Mouse (Mus musculus): ENCODE data around the gene Rpl24. TPM values are rescaled to one million over a fixed set of nuclear protein-coding genes. Genes with fewer than 3 reads are reported as not detected.

Gene Rpl24
- polyA plus RNA-seq, 1 experiment from 2014 or later, result 650 TPM

GRCm38 (mm10) chr16:56006798-56007197 lies 40.7 kb downstream of the Rpl24 start:
- WGBS, result 95% methylated on average over 11 of the region's 11 CpGs
- H3K4me2 ChIP-seq (replicated peaks; ENCODE audit: low read depth, low read length), result no peak overlapping the region
- H3K4me3 ChIP-seq (ENCODE audit: low read depth, low read length), result no peak overlapping the region
- H3K4me1 ChIP-seq (ENCODE audit: insufficient read depth, low read depth, low read length), result no peaks in the 10 kb centered on the region
- no peaks in the 10 kb centered on the region for H3K9me3 ChIP-seq (ENCODE audit: low read length)
- no peak for TF ChIP-seq EP300 (IDR thresholded peaks at IDR 0.05)
- no peak for TF ChIP-seq CTCF (IDR thresholded peaks at IDR 0.05)
- H3K27ac ChIP-seq (ENCODE audit: low read length), result no peak overlapping the region
- no peak for ATAC-seq
- peaks cover 13% of the 10 kb centered on the region for H3K36me3 ChIP-seq (ENCODE audit: insufficient read depth, low read length)
- H3K27me3 ChIP-seq (replicated peaks; ENCODE audit: insufficient read depth, low read length), result no peaks in the 10 kb centered on the region
- H3K9ac ChIP-seq (replicated peaks; ENCODE audit: low read depth), result no peak overlapping the region
- DNase-seq (ENCODE audit: low spot score), result no peak

GRCm38 (mm10) chr16:56008862-56009261 lies 42.8 kb downstream of the Rpl24 start:
- H3K4me2 ChIP-seq (replicated peaks; ENCODE audit: low read depth, low read length), result no peak overlapping the region
- 93% methylated on average over 1 of the region's 1 CpGs for WGBS
- H3K27me3 ChIP-seq (replicated peaks; ENCODE audit: insufficient read depth, low read length), result no peaks in the 10 kb centered on the region
- H3K4me3 ChIP-seq (ENCODE audit: low read depth, low read length), result no peak overlapping the region
- H3K9ac ChIP-seq (replicated peaks; ENCODE audit: low read depth), result no peak overlapping the region
- TF ChIP-seq CTCF (IDR thresholded peaks at IDR 0.05) (no peak), EP300 (IDR thresholded peaks at IDR 0.05) (no peak)
- no peak overlapping the region for H3K27ac ChIP-seq (ENCODE audit: low read length)
- DNase-seq (ENCODE audit: low spot score) (no peak), ATAC-seq (no peak)
- H3K36me3 ChIP-seq (ENCODE audit: insufficient read depth, low read length), result peaks cover 13% of the 10 kb centered on the region
- H3K9me3 ChIP-seq (ENCODE audit: low read length), result no peaks in the 10 kb centered on the region
- no peaks in the 10 kb centered on the region for H3K4me1 ChIP-seq (ENCODE audit: insufficient read depth, low read depth, low read length)

GRCm38 (mm10) chr16:56012789-56013743 lies 47.0 kb downstream of the Rpl24 start:
- Histone ChIP-seq H3K27me3 (replicated peaks; ENCODE audit: insufficient read depth, low read length) (no peaks in the 10 kb centered on the region), H3K4me2 (replicated peaks; ENCODE audit: low read depth, low read length) (no peak overlapping the region), H3K4me3 (ENCODE audit: low read depth, low read length) (no peak overlapping the region), H3K9ac (replicated peaks; ENCODE audit: low read depth) (no peak overlapping the region), H3K4me1 (ENCODE audit: insufficient read depth, low read depth, low read length) (no peaks in the 10 kb centered on the region), H3K9me3 (ENCODE audit: low read length) (no peaks in the 10 kb centered on the region), H3K36me3 (ENCODE audit: insufficient read depth, low read length) (peaks cover 10% of the 10 kb centered on the region), H3K27ac (ENCODE audit: low read length) (no peak overlapping the region)
- 92% methylated on average over 10 of the region's 10 CpGs for WGBS
- TF ChIP-seq CTCF (IDR thresholded peaks at IDR 0.05), result no peak
- ATAC-seq, result no peak
- no peak for DNase-seq (ENCODE audit: low spot score)

GRCm38 (mm10) chr16:56014076-56014475 lies 48.0 kb downstream of the Rpl24 start:
- Histone ChIP-seq H3K27me3 (replicated peaks; ENCODE audit: insufficient read depth, low read length) (no peaks in the 10 kb centered on the region), H3K4me3 (ENCODE audit: low read depth, low read length) (no peak overlapping the region), H3K27ac (ENCODE audit: low read length) (no peak overlapping the region), H3K4me2 (replicated peaks; ENCODE audit: low read depth, low read length) (no peak overlapping the region), H3K4me1 (ENCODE audit: insufficient read depth, low read depth, low read length) (no peaks in the 10 kb centered on the region), H3K9ac (replicated peaks; ENCODE audit: low read depth) (no peak overlapping the region), H3K9me3 (ENCODE audit: low read length) (no peaks in the 10 kb centered on the region), H3K36me3 (ENCODE audit: insufficient read depth, low read length) (peaks cover 17% of the 10 kb centered on the region)
- DNase-seq (ENCODE audit: low spot score) (no peak), ATAC-seq (no peak)
- TF ChIP-seq CTCF (IDR thresholded peaks at IDR 0.05), result no peak
- no peak for TF ChIP-seq EP300 (IDR thresholded peaks at IDR 0.05)
- 72% methylated on average over 7 of the region's 7 CpGs for WGBS

- Histone ChIP-seq H3K4me2 (replicated peaks; ENCODE audit: low read depth, low read length) (no peak overlapping the region), H3K4me3 (ENCODE audit: low read depth, low read length) (no peak overlapping the region), H3K4me1 (ENCODE audit: insufficient read depth, low read depth, low read length) (no peaks in the 10 kb centered on the region), H3K27ac (ENCODE audit: low read length) (no peak overlapping the region), H3K9me3 (ENCODE audit: low read length) (no peaks in the 10 kb centered on the region), H3K9ac (replicated peaks; ENCODE audit: low read depth) (no peak overlapping the region), H3K36me3 (ENCODE audit: insufficient read depth, low read length) (peaks cover 26% of the 10 kb centered on the region), H3K27me3 (replicated peaks; ENCODE audit: insufficient read depth, low read length) (no peaks in the 10 kb centered on the region)
- TF ChIP-seq CTCF (IDR thresholded peaks at IDR 0.05) (no peak), EP300 (IDR thresholded peaks at IDR 0.05) (no peak)
- ATAC-seq (no peak), DNase-seq (ENCODE audit: low spot score) (no peak)
- WGBS, result 95% methylated on average over 7 of the region's 7 CpGs
Observed at GRCm38 (mm10) chr16:56019660-56020059, 53.6 kb downstream of the Rpl24 start.

Other genes with a start within 250 kb of the Rpl24 start
- gene Nfkbiz, start 127.4 kb upstream of the Rpl24 start, polyA plus RNA-seq (2015; fragmentation: Nextera tagmentation; extraction: Ambion mirVana), result 16.0 and 21.5 TPM in 2 replicates
- 0.47 and 0.71 TPM in 2 replicates for gene Nxpe3, start 71.0 kb upstream of the Rpl24 start, polyA plus RNA-seq (2015; fragmentation: Nextera tagmentation; extraction: Ambion mirVana)
- gene Cep97, start 31.4 kb upstream of the Rpl24 start, polyA plus RNA-seq (2015; fragmentation: Nextera tagmentation; extraction: Ambion mirVana), result 3.8 and 4.0 TPM in 2 replicates
- 8.4 and 9.3 TPM in 2 replicates for gene Zbtb11, start 7.6 kb downstream of the Rpl24 start, polyA plus RNA-seq (2015; fragmentation: Nextera tagmentation; extraction: Ambion mirVana)
- 166 and 175 TPM in 2 replicates for gene Pcnp, start 63.5 kb downstream of the Rpl24 start, polyA plus RNA-seq (2015; fragmentation: Nextera tagmentation; extraction: Ambion mirVana)
- gene Trmt10c, start 71.5 kb downstream of the Rpl24 start, polyA plus RNA-seq (2015; fragmentation: Nextera tagmentation; extraction: Ambion mirVana), result 13.0 and 16.0 TPM in 2 replicates
- 19.9 and 21.2 TPM in 2 replicates for gene Senp7, start 82.1 kb downstream of the Rpl24 start, polyA plus RNA-seq (2015; fragmentation: Nextera tagmentation; extraction: Ambion mirVana)
- gene Impg2, start 238.0 kb downstream of the Rpl24 start, polyA plus RNA-seq (2015; fragmentation: Nextera tagmentation; extraction: Ambion mirVana), result 0.10 and 0.13 TPM in 2 replicates